8 mouse cellular contexts compared by ENCODE assay signal in genomic region chr10:8883686-8884085, GRCm38 (mm10). TPM values are rescaled to one million over a fixed set of nuclear protein-coding genes. Genes with fewer than 3 reads are reported as not detected.
DNase-seq lines count a peak whose midpoint lies in the region; ATAC-seq and TF ChIP-seq lines count a peak whose summit lies in the region.

No protein-coding gene starts in this region.

- no peak for TF ChIP-seq CTCF in hindbrain, postnatal 0 days (IDR thresholded peaks at IDR 0.05; ENCODE audit: low read depth)

- WGBS in kidney, embryonic 16.5 days, result 10% methylated on average over 4 of the region's 4 CpGs
- WGBS in embryonic facial prominence, embryonic 12.5 days, result 14% methylated on average over 4 of the region's 4 CpGs
- 25% methylated on average over 4 of the region's 4 CpGs for WGBS in hindbrain, postnatal 0 days
- 16% methylated on average over 4 of the region's 4 CpGs for WGBS in midbrain, embryonic 12.5 days

- no peak for ATAC-seq in kidney, embryonic 16.5 days (ENCODE audit: low FRiP score, low TSS enrichment)
- ATAC-seq in embryonic facial prominence, embryonic 12.5 days (ENCODE audit: insufficient number of reproducible peaks, insufficient read depth, low FRiP score, low TSS enrichment), result no peak
- no peak for ATAC-seq in hindbrain, postnatal 0 days
- no peak for ATAC-seq in midbrain, embryonic 12.5 days (ENCODE audit: low FRiP score, low read depth)

- no peaks in the 10 kb centered on the region for H3K9me3 ChIP-seq in kidney, embryonic 16.5 days (ENCODE audit: low read length)
- no peaks in the 10 kb centered on the region for H3K9me3 ChIP-seq in embryonic facial prominence, embryonic 12.5 days
- no peaks in the 10 kb centered on the region for H3K9me3 ChIP-seq in hindbrain, postnatal 0 days (ENCODE audit: low read length)
- H3K9me3 ChIP-seq in midbrain, embryonic 12.5 days, result no peaks in the 10 kb centered on the region

- H3K4me3 ChIP-seq in kidney, embryonic 16.5 days (ENCODE audit: low read length), result peak overlapping the region; percentile 27
- peak overlapping the region; percentile 12; the same call in 1 of the 2 replicates for H3K4me3 ChIP-seq in embryonic facial prominence, embryonic 12.5 days
- no peak overlapping the region for H3K4me3 ChIP-seq in hindbrain, postnatal 0 days (ENCODE audit: low read length)
- H3K4me3 ChIP-seq in midbrain, embryonic 12.5 days, result 0 out of 2 replicates have a peak overlapping the region, but pooled peaks have one; percentile 10

- no peak overlapping the region for H3K27ac ChIP-seq in kidney, embryonic 16.5 days (ENCODE audit: low read length)
- no peak overlapping the region for H3K27ac ChIP-seq in embryonic facial prominence, embryonic 12.5 days
- H3K27ac ChIP-seq in hindbrain, postnatal 0 days, result no peak overlapping the region
- H3K27ac ChIP-seq in midbrain, embryonic 12.5 days (replicated peaks), result no peak overlapping the region

- DNase-seq in kidney, postnatal 14 days, result no peak
- no peak for DNase-seq in hindbrain, postnatal 0 days (ENCODE audit: low spot score)
- no peak for DNase-seq in frontal cortex, postnatal 25 days (ENCODE audit: low spot score in 2 of 2)
- DNase-seq in spleen, postnatal 4 days (ENCODE audit: low spot score in 2 of 2), result no peak
- no peak for DNase-seq in left cerebral cortex, adult 18-20 months (ENCODE audit: low spot score in 2 of 2)

- H3K4me1 ChIP-seq in kidney, embryonic 16.5 days (ENCODE audit: insufficient read depth, low read length), result peaks cover 35% of the 10 kb centered on the region
- H3K4me1 ChIP-seq in embryonic facial prominence, embryonic 12.5 days, result peaks cover 20% of the 10 kb centered on the region
- H3K4me1 ChIP-seq in hindbrain, postnatal 0 days (ENCODE audit: insufficient read depth, low read length), result peaks cover 3% of the 10 kb centered on the region; the same call in 1 of the 2 replicates
- H3K4me1 ChIP-seq in midbrain, embryonic 12.5 days, result peaks cover 27% of the 10 kb centered on the region

- peak overlapping the region; percentile 62 for H3K4me2 ChIP-seq in kidney, embryonic 16.5 days (replicated peaks; ENCODE audit: low read depth, low read length)
- H3K4me2 ChIP-seq in embryonic facial prominence, embryonic 12.5 days (replicated peaks), result peak overlapping the region; percentile 32
- peak overlapping the region; percentile 79 for H3K4me2 ChIP-seq in hindbrain, postnatal 0 days (ENCODE audit: low read depth, low read length)
- peak overlapping the region; percentile 32 for H3K4me2 ChIP-seq in midbrain, embryonic 12.5 days (replicated peaks)

- H3K27me3 ChIP-seq in kidney, embryonic 16.5 days (ENCODE audit: insufficient read depth, low read length), result no peaks in the 10 kb centered on the region
- no peaks in the 10 kb centered on the region for H3K27me3 ChIP-seq in embryonic facial prominence, embryonic 12.5 days
- H3K27me3 ChIP-seq in hindbrain, postnatal 0 days (ENCODE audit: insufficient read depth, low read length), result no peaks in the 10 kb centered on the region
- peaks cover 5% of the 10 kb centered on the region; the same call in 1 of the 2 replicates for H3K27me3 ChIP-seq in midbrain, embryonic 12.5 days

- H3K9ac ChIP-seq in kidney, embryonic 16.5 days (replicated peaks; ENCODE audit: low read length), result peak overlapping the region; percentile 33; the same call in 1 of the 2 replicates
- H3K9ac ChIP-seq in embryonic facial prominence, embryonic 12.5 days, result no peak overlapping the region
- H3K9ac ChIP-seq in hindbrain, postnatal 0 days (replicated peaks; ENCODE audit: low read length), result no peak overlapping the region
- H3K9ac ChIP-seq in midbrain, embryonic 12.5 days (replicated peaks), result no peak overlapping the region

- H3K36me3 ChIP-seq in kidney, embryonic 16.5 days (ENCODE audit: insufficient read depth, low read length), result no peaks in the 10 kb centered on the region
- H3K36me3 ChIP-seq in embryonic facial prominence, embryonic 12.5 days, result no peaks in the 10 kb centered on the region
- H3K36me3 ChIP-seq in hindbrain, postnatal 0 days (ENCODE audit: insufficient read depth, low read length), result no peaks in the 10 kb centered on the region
- no peaks in the 10 kb centered on the region for H3K36me3 ChIP-seq in midbrain, embryonic 12.5 days

RNA-seq across cellular contexts. Expression of gene Sash1, which starts 2.2 kb away (rescaled TPM):
- 3.1 and 3.9 TPM in 2 replicates for polyA plus RNA-seq in kidney, embryonic 16.5 days (2015; fragmentation: Nextera tagmentation; extraction: Ambion mirVana)
- 6.5 and 7.9 TPM in 2 replicates for polyA plus RNA-seq in embryonic facial prominence, embryonic 12.5 days (2016; fragmentation: Nextera tagmentation; extraction: Ambion mirVana)
- total RNA-seq in hindbrain, postnatal 0 days (2014; rRNA removed), result 50.8 and 60.0 TPM in 2 replicates
- 7.2 and 7.4 TPM in 2 replicates for polyA plus RNA-seq in hindbrain, postnatal 0 days (2015; fragmentation: Nextera tagmentation; extraction: Ambion mirVana)
- polyA plus RNA-seq in midbrain, embryonic 12.5 days (2016; fragmentation: Nextera tagmentation; extraction: Ambion mirVana), result 4.4 and 6.8 TPM in 2 replicates
- total RNA-seq in left cerebral cortex, adult 18-20 months (2021), result 10 to 100 TPM; 44.3 to 53.6 TPM
